Mouse (Mus musculus): Measurements from ENCODE around the gene Spef2. TPM values are rescaled to one million over a fixed set of nuclear protein-coding genes. Genes with fewer than 3 reads are reported as not detected.

Spef2 gene
- polyA plus RNA-seq, 1 experiment from 2014 or later = 0.42 TPM

DNA sequence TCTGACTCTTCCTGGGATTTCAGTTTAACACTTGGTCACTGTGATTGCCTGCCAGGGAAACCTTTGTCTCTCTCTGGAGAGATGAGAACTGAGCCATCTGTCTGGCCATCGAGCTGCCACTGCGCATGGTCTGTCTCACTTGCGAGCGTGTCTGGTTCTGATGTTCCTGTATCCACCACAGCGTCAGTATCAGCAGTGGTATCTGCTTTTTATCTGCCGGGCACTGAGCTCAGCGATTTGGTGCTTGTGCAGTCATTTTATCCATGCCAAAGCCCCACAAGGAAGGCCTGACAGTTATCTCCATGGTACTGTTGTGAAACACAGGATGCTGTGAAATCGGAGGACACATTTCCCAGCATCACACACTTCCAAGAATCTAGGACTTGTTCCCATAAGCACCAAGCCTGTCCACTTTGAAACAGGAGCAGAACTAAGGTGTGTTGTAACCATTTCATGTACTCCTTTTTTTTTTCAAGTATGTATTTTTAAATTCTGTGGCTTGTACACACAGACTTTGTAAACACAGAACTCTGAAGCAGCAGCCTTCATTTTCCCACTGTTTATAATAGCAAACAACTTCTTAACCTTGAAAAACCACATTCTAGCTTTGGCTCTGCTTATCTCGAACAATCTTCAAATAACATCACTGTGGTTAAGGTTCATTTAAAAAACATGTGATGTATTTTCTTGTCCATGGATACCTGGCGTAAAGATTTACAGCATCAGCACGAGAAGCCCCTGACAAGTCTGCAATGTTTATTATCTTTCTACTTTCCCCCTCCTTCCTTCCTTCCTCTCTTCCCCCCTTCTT, 168.0 kb downstream of the Spef2 start:
- Histone ChIP-seq H3K36me3 (ENCODE audit: insufficient read depth, low read length) (no peaks in the 10 kb centered on the region), H3K4me1 (replicated peaks; ENCODE audit: insufficient read depth, low read length) (no peaks in the 10 kb centered on the region), H3K4me2 (ENCODE audit: low read length) (no peak overlapping the region), H3K4me3 (replicated peaks; ENCODE audit: low read depth, low read length) (no peak overlapping the region), H3K9me3 (replicated peaks; ENCODE audit: low read length) (no peaks in the 10 kb centered on the region), H3K9ac (ENCODE audit: low read depth, low read length) (no peak overlapping the region), H3K27ac (no peak overlapping the region), H3K27me3 (ENCODE audit: insufficient read depth, low read length) (no peaks in the 10 kb centered on the region)
- 70% methylated on average over 11 of the region's 11 CpGs for WGBS
- no peak for TF ChIP-seq CTCF (IDR thresholded peaks at IDR 0.05; ENCODE audit: low read depth)
- DNase-seq (ENCODE audit: low spot score) (no peak), ATAC-seq (replicated peaks; ENCODE audit: low FRiP score, low read depth) (no peak)

DNA sequence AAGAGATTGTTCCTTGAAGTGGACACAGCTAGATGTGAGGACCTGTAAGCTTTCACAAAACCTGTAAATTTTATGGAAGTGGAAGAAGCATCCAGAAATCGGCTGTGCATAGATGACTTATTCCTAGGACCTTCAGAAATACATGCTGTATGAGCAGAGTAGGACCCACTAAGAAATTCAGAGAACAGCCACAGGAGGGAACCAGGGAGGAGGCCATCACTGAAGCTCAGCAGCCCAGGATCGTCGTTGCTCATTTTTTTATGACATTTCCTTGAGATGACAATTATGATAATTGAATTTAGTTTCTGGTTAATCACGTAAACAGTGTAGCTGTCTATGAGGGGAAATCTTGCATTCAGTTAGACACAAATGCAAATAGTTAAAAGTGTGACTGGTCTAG, 171.4 kb downstream of the Spef2 start:
- H3K9ac ChIP-seq (ENCODE audit: low read depth, low read length) = no peak overlapping the region
- TF ChIP-seq CTCF (IDR thresholded peaks at IDR 0.05; ENCODE audit: low read depth) = peak; percentile 57
- H3K9me3 ChIP-seq (replicated peaks; ENCODE audit: low read length) = no peaks in the 10 kb centered on the region
- no peaks in the 10 kb centered on the region for H3K36me3 ChIP-seq (ENCODE audit: insufficient read depth, low read length)
- H3K27me3 ChIP-seq (ENCODE audit: insufficient read depth, low read length) = no peaks in the 10 kb centered on the region
- no peak overlapping the region for H3K27ac ChIP-seq
- DNase-seq (ENCODE audit: low spot score) (peak; percentile 9), ATAC-seq (replicated peaks; ENCODE audit: low FRiP score, low read depth) (0 out of 2 replicates have a peak, but pooled peaks have one; percentile 36)
- WGBS = 74% methylated on average over 4 of the region's 4 CpGs
- no peak overlapping the region for H3K4me3 ChIP-seq (replicated peaks; ENCODE audit: low read depth, low read length)
- H3K4me2 ChIP-seq (ENCODE audit: low read length) = no peak overlapping the region
- no peaks in the 10 kb centered on the region for H3K4me1 ChIP-seq (replicated peaks; ENCODE audit: insufficient read depth, low read length)

DNA sequence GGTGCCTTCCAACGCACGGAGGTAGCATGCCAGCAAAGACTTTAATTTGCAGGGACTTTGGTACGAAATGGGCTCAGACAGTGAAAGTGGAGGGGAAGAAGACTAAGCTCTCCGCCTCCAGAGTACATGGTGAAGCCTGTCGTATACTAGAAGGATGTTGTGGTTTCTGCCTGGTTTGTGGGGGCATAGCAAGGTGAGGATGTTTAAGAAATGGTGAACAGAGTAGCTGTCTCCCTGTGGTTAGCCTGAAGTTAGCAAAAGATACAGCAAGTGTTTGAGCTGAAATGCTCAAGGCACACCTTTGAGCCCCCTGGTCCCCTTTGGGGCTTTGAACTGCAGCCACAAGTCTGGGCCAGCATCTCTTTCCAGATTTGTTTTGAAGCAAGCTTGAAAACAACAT, 173.9 kb downstream of the Spef2 start:
- TF ChIP-seq CTCF (IDR thresholded peaks at IDR 0.05; ENCODE audit: low read depth) = no peak
- no peak overlapping the region for H3K4me3 ChIP-seq (replicated peaks; ENCODE audit: low read depth, low read length)
- H3K27me3 ChIP-seq (ENCODE audit: insufficient read depth, low read length) = no peaks in the 10 kb centered on the region
- H3K4me2 ChIP-seq (ENCODE audit: low read length) = no peak overlapping the region
- no peaks in the 10 kb centered on the region for H3K9me3 ChIP-seq (replicated peaks; ENCODE audit: low read length)
- 88% methylated on average over 5 of the region's 5 CpGs for WGBS
- ATAC-seq (replicated peaks; ENCODE audit: low FRiP score, low read depth) (no peak), DNase-seq (ENCODE audit: low spot score) (no peak)
- no peaks in the 10 kb centered on the region for H3K36me3 ChIP-seq (ENCODE audit: insufficient read depth, low read length)
- no peak overlapping the region for H3K9ac ChIP-seq (ENCODE audit: low read depth, low read length)
- no peaks in the 10 kb centered on the region for H3K4me1 ChIP-seq (replicated peaks; ENCODE audit: insufficient read depth, low read length)
- no peak overlapping the region for H3K27ac ChIP-seq

DNA sequence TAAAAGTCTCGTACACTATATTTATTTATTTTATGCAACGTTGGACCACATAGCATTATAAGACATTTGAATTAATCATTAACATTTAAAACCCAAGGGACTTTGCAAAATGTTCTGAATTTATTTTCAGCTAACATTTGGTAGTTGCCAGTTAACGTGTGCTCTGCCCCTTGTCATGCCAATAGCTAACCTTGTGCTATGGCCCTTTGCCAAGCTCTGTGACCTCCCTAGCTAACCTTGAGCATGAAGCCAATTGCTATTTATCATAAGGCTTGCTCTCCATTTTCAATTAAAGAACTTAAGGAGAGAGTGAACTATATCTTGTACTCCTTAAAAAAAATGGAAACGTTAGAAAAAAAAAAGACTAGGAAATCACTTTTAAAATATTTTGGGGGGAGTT, 175.3 kb downstream of the Spef2 start:
- ATAC-seq (replicated peaks; ENCODE audit: low FRiP score, low read depth) (no peak), DNase-seq (ENCODE audit: low spot score) (no peak)
- no peaks in the 10 kb centered on the region for H3K36me3 ChIP-seq (ENCODE audit: insufficient read depth, low read length)
- WGBS = 56% methylated on average over 4 of the region's 4 CpGs
- H3K9me3 ChIP-seq (replicated peaks; ENCODE audit: low read length) = no peaks in the 10 kb centered on the region
- no peak overlapping the region for H3K4me2 ChIP-seq (ENCODE audit: low read length)
- H3K27ac ChIP-seq = no peak overlapping the region
- H3K4me3 ChIP-seq (replicated peaks; ENCODE audit: low read depth, low read length) = no peak overlapping the region
- H3K9ac ChIP-seq (ENCODE audit: low read depth, low read length) = no peak overlapping the region
- no peak for TF ChIP-seq CTCF (IDR thresholded peaks at IDR 0.05; ENCODE audit: low read depth)
- H3K4me1 ChIP-seq (replicated peaks; ENCODE audit: insufficient read depth, low read length) = no peaks in the 10 kb centered on the region
- H3K27me3 ChIP-seq (ENCODE audit: insufficient read depth, low read length) = no peaks in the 10 kb centered on the region

DNA sequence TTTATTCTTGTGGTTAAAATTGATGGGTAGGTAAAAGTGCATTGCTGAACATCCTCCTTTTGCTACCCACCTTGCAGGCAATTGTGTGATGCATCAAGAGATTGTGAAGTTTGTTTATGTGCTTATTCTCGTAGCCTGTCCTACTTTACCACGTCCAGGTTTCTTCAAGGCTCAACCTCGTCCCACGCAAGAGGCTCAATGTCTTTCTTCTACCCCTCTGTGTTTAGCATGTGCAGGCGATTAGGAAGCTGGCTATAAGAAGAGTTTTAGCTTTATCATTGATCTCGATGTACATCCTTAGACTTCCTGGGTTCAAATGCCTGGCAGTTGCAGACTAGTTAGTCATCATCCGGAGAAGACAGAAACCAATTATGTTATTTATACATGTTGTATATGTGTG, 176.0 kb downstream of the Spef2 start:
- no peak overlapping the region for H3K4me2 ChIP-seq (ENCODE audit: low read length)
- no peak overlapping the region for H3K27ac ChIP-seq
- H3K4me1 ChIP-seq (replicated peaks; ENCODE audit: insufficient read depth, low read length) = no peaks in the 10 kb centered on the region
- no peaks in the 10 kb centered on the region for H3K27me3 ChIP-seq (ENCODE audit: insufficient read depth, low read length)
- H3K9ac ChIP-seq (ENCODE audit: low read depth, low read length) = no peak overlapping the region
- 89% methylated on average over 7 of the region's 7 CpGs for WGBS
- H3K36me3 ChIP-seq (ENCODE audit: insufficient read depth, low read length) = no peaks in the 10 kb centered on the region
- no peak for TF ChIP-seq CTCF (IDR thresholded peaks at IDR 0.05; ENCODE audit: low read depth)
- ATAC-seq (replicated peaks; ENCODE audit: low FRiP score, low read depth) = no peak
- H3K9me3 ChIP-seq (replicated peaks; ENCODE audit: low read length) = no peaks in the 10 kb centered on the region
- no peak overlapping the region for H3K4me3 ChIP-seq (replicated peaks; ENCODE audit: low read depth, low read length)
- DNase-seq (ENCODE audit: low spot score) = no peak

DNA sequence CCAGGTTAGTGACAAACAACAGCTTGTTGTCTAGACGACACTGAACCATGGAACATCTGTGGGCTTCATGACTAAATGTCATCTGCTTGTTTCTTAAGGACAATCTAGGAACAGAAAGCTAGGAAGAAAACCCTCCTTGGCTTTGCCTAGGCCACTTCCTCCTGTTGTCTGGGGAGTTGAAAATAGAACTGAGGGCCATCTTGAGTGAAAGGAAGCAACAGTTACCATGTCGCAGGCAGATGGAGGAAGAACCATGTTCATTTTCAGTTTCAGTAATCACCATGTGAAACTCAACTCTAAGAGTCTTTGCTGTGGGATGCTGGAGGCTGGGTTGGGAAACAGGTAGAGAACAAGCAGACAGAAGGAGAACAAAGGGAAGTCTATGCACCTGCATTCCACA, 176.8 kb downstream of the Spef2 start:
- Histone ChIP-seq H3K9me3 (replicated peaks; ENCODE audit: low read length) (no peaks in the 10 kb centered on the region), H3K4me2 (ENCODE audit: low read length) (no peak overlapping the region), H3K36me3 (ENCODE audit: insufficient read depth, low read length) (no peaks in the 10 kb centered on the region), H3K27ac (no peak overlapping the region), H3K27me3 (ENCODE audit: insufficient read depth, low read length) (no peaks in the 10 kb centered on the region), H3K4me1 (replicated peaks; ENCODE audit: insufficient read depth, low read length) (no peaks in the 10 kb centered on the region), H3K9ac (ENCODE audit: low read depth, low read length) (no peak overlapping the region), H3K4me3 (replicated peaks; ENCODE audit: low read depth, low read length) (no peak overlapping the region)
- no peak for TF ChIP-seq CTCF (IDR thresholded peaks at IDR 0.05; ENCODE audit: low read depth)
- DNase-seq (ENCODE audit: low spot score) (no peak), ATAC-seq (replicated peaks; ENCODE audit: low FRiP score, low read depth) (no peak)
- WGBS = 81% methylated on average over 2 of the region's 2 CpGs

DNA sequence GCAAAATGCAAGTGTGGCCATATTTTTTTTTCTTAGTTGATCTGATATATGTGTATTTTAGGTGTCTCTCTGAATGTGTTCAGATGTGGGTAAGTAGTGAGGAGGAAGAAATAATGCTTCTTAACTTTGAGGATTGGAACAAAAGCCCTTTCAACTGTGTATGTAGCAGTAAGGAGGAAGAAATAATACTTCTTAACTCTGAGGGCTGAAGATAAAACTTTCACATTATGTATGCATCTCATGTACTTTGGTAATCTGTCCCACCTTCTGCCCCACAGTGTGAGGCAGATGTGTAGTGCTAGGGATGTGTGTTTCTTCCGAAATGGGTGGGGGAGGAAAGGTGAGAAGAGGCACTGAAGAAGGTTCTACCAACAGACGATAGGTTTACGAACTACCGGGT, 181.4 kb downstream of the Spef2 start:
- Histone ChIP-seq H3K4me1 (replicated peaks; ENCODE audit: insufficient read depth, low read length) (no peaks in the 10 kb centered on the region), H3K27me3 (ENCODE audit: insufficient read depth, low read length) (no peaks in the 10 kb centered on the region), H3K9ac (ENCODE audit: low read depth, low read length) (no peak overlapping the region), H3K36me3 (ENCODE audit: insufficient read depth, low read length) (no peaks in the 10 kb centered on the region), H3K9me3 (replicated peaks; ENCODE audit: low read length) (no peaks in the 10 kb centered on the region), H3K4me2 (ENCODE audit: low read length) (no peak overlapping the region), H3K4me3 (replicated peaks; ENCODE audit: low read depth, low read length) (no peak overlapping the region), H3K27ac (no peak overlapping the region)
- 64% methylated on average over 4 of the region's 4 CpGs for WGBS
- ATAC-seq (replicated peaks; ENCODE audit: low FRiP score, low read depth) (no peak), DNase-seq (ENCODE audit: low spot score) (no peak)
- TF ChIP-seq CTCF (IDR thresholded peaks at IDR 0.05; ENCODE audit: low read depth) = no peak
